Mouse (Mus musculus) heart, adult 18-20 months (tissue): ENCODE results near the gene Hnrnpa2b1. TPM values are rescaled to one million over a fixed set of nuclear protein-coding genes. Genes with fewer than 3 reads are reported as not detected.
A peak's percentile ranks its signal among the peaks of the same experiment; 100 is the strongest.
"Not testable (repeated sequence)": the region's sequence is repeated elsewhere in the genome, so short reads cannot be mapped to it uniquely, and the experiment has no call there.

Experiments used
- DNase-seq, 2 experiments: peaks; one replicate each; pipeline ENCODE4 v3.0.0; 2021 to 2022; ENCODE audit warnings: mixed read lengths in 1 of 2
- long read RNA-seq, 2 experiments: library from polyadenylated mRNA; stranded (forward); transcript quantifications; one replicate each; pipeline ENCODE4 v2.0.0; 2021
- total RNA-seq, 2 experiments: library from RNA; stranded (reverse); gene quantifications; 2 replicates each; pipeline ENCODE4 v1.2.3; 2021

The Hnrnpa2b1 gene
- total RNA-seq = 100 to 1,000 TPM; 437 to 447 TPM
- long read RNA-seq, experiment 1, transcript Hnrnpa2b1-204 (11 exons, 1,638 nt) = major isoform, 95 of 817 reads
- long read RNA-seq, experiment 1, transcript Hnrnpa2b1-210 (10 exons, 1,518 nt) = minor isoform, 23 of 817 reads
- long read RNA-seq, experiment 1, transcript Hnrnpa2b1-203 (12 exons, 1,728 nt) = minor isoform, 9 of 817 reads
- long read RNA-seq, experiment 1, transcript Hnrnpa2b1-202 (12 exons, 1,662 nt) = minor isoform, 17 of 817 reads
- long read RNA-seq, experiment 1, partial matches to known transcripts = 512 of 817 reads
- long read RNA-seq, experiment 1, other reads (novel, unspliced or antisense) = 154 of 817 reads
- long read RNA-seq, experiment 2, transcript Hnrnpa2b1-202 (12 exons, 1,662 nt) = minor isoform, 8 of 668 reads
- long read RNA-seq, experiment 2, transcript Hnrnpa2b1-203 (12 exons, 1,728 nt) = minor isoform, 12 of 668 reads
- long read RNA-seq, experiment 2, transcript Hnrnpa2b1-204 (11 exons, 1,638 nt) = major isoform, 55 of 668 reads
- long read RNA-seq, experiment 2, transcript Hnrnpa2b1-210 (10 exons, 1,518 nt) = minor isoform, 9 of 668 reads
- long read RNA-seq, experiment 2, partial matches to known transcripts = 433 of 668 reads
- long read RNA-seq, experiment 2, other reads (novel, unspliced or antisense) = 146 of 668 reads

GRCm38 (mm10) chr6:51469715-51470310 lies at the start of gene Hnrnpa2b1:
Gene Hnrnpa2b1, minus strand, starts transcription at chr6:51469894.
- DNase-seq = peak; percentile 98 to 100

DNA sequence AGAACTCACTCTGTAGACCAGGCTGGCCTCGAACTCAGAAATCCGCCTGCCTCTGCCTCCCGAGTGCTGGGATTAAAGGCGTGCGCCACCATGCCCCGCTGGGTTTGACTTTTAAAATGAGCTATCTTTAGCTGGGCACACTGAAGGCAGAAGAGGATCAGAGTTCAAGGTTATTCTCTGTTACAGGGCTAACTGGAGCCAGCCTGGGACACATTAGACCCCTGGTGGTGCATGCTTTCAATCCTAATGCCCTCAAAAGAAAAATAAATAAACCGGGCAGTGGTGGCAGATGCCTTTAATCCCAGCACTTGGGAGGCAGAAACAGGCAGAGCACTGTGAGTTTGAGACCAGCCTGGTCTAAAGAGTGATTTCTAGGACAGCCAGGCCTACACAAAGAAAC lies 45.2 kb upstream of the Hnrnpa2b1 start:
- no peak for DNase-seq

- DNase-seq = no peak
Measured at GRCm38 (mm10) chr6:51513745-51514144, 44.1 kb upstream of the Hnrnpa2b1 start.

- peak in 1 of 2 experiments; percentile 31 for DNase-seq
Measured at GRCm38 (mm10) chr6:51510946-51511345, 41.3 kb upstream of the Hnrnpa2b1 start.

GRCm38 (mm10) chr6:51510094-51510493 lies 40.4 kb upstream of the Hnrnpa2b1 start:
- peak; percentile 72 to 83 for DNase-seq

GRCm38 (mm10) chr6:51508750-51509648 lies 39.3 kb upstream of the Hnrnpa2b1 start:
- DNase-seq = peak; percentile 80 to 82

- no peak for DNase-seq
Measured at GRCm38 (mm10) chr6:51507556-51507955, 37.9 kb upstream of the Hnrnpa2b1 start.

- DNase-seq = no peak
Measured at GRCm38 (mm10) chr6:51505671-51506070, 36.0 kb upstream of the Hnrnpa2b1 start.

GRCm38 (mm10) chr6:51497321-51498111 lies 27.8 kb upstream of the Hnrnpa2b1 start:
- DNase-seq = no peak

- DNase-seq = peak; percentile 54 to 83
Measured at GRCm38 (mm10) chr6:51489787-51490186, 20.1 kb upstream of the Hnrnpa2b1 start.

DNA sequence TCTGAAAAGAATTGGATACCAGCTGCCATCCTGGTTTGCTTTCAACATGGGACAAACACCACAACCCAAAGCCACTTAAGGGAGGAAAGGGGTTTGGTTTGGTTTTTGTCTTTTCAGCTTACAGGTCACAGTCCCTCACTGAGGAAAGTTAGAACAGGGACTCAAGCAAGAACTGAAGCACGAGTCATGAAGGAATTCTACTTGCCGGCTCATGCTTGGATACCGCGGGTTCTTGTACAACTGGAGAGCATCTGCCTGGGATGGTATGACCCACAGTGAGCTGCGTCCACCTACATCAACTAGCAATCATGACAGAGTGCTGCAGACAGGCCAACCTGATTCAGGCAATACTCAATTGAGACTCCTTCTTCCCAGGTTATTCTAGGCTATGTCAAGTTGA lies 17.0 kb upstream of the Hnrnpa2b1 start:
- no peak for DNase-seq

- no peak for DNase-seq
Measured at GRCm38 (mm10) chr6:51486076-51486710, 16.5 kb upstream of the Hnrnpa2b1 start.

DNA sequence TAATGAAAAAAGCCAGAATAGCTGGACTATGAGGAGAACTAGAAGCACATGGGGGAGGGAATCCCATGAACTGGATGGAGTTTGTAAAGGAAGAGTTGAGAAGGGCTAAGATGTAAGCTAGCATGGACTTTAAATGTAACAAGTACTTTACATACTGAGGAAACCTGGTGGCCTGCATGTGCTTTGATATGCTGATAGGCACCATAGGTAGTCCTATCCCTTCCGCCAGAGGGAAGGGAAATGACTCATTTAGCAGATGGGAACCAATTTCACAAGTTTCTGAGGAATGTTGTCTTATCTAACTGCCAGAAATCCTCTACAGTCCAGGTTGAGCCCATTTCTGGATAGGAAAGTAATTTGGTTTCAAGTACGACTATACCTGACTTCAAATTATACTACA lies 16.0 kb upstream of the Hnrnpa2b1 start:
- DNase-seq = no peak

GRCm38 (mm10) chr6:51484556-51484955 lies 14.9 kb upstream of the Hnrnpa2b1 start:
- DNase-seq = not testable (repeated sequence)

DNA sequence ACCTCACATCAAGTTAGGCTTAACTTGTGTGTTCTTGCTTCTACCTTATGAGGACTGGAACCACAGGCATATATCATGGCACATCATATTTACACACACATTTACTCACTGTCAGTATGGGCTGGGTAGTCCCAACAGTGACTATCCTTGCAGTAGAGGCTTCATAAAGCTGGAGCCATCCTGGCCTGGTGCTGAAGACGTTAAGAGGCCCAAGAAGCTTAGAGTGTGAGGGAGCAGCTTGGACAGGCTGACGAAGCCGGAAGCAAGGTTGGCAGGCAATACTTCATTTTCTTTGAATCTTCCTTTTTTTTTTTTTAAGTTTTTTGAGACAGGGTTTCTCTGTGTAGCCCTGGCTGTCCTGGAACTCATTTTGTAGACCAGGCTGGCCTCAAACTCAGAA lies 14.2 kb upstream of the Hnrnpa2b1 start:
- no peak for DNase-seq

- no peak for DNase-seq
Measured at GRCm38 (mm10) chr6:51481548-51481947, 11.9 kb upstream of the Hnrnpa2b1 start.

DNA sequence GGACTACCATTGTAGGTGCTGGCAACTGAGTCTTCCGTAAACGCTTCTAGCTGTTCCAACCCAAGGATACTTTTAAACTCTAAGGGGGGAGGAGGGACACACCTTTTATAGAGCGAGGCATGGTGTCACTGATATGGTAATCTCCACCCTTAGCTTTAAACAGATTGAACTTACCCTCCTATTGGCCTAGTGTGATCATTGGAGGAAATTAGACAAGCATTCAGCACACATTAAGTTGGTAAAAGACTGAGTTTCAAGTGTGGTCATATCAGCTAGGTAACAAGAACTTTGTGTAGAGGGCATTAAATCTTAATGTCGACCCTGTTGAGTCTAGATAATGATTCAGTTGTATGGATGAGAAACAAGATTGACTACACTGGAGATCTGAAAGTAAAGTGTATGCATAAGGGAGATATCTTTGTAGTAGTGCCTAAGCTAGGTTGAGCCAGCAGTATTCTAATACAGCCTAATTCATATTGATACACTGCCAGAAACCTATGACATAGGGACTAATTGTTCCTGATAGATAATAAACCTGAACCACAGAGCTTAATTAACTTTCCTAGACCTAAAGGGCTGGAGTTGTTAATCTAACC lies 9.5 kb upstream of the Hnrnpa2b1 start:
- no peak for DNase-seq

DNA sequence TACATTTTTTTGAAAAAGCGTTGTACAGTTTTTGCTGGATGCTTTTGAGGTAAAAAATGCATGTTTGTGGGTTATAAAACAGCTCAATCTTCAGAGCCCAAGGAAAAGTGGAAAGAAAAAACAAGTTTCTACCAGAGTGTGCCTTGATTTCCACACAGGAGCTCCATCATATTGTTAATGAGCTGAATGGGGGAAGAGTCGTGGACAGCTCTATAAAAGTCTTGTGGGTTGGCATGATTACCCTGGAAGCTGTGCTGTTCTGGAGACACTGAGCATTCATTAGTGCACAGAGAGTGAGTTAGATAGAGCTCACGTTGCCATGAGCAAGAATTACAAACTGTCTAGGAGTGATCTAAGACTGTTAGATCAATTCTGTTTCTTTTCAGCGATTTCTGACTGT lies 2.5 kb upstream of the Hnrnpa2b1 start:
- DNase-seq = no peak

GRCm38 (mm10) chr6:51471782-51472181 lies 2.1 kb upstream of the Hnrnpa2b1 start:
- no peak for DNase-seq

DNA sequence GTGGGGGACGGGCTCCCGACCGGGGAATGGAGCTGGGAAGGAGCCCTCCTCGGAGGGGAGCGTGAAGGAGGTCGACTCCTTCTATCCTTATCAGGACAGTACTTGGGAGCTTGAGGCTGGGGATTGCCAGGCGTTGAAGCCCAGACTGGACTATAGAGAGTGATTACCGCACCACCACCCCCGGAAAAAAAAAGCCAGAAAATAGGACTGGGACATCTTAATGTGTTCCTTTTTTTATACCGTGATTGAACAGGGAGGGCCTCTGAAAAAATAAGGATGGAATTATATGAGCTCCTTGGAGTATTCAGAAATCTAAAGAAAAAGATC lies 1.4 kb upstream of the Hnrnpa2b1 start:
- no peak for DNase-seq
